Mouse (Mus musculus) heart, embryonic 13.5 days (tissue): ENCODE results near the gene Glis3. TPM values are rescaled to one million over a fixed set of nuclear protein-coding genes. Genes with fewer than 3 reads are reported as not detected.

Experiments used
- ATAC-seq: fragments of 200-750 bp; cut with Nextera tagmentation; 2 replicates; pipeline ENCODE4 v1.8.0; 2017; ENCODE audit warnings: moderate TSS enrichment; ENCODE audit not compliant: insufficient number of reproducible peaks, low FRiP score, low TSS enrichment; ENCODE audit errors: extremely low read depth
- H3K27ac ChIP-seq: fragments of 300-500 bp; sonication (generic); replicated peaks from 2 replicates; pipeline ENCODE4 v1.5.1; 2015; ENCODE audit warnings: moderate library complexity, mild to moderate bottlenecking, inconsistent platforms
- H3K27me3 ChIP-seq: fragments of 300-500 bp; sonication (generic); replicated peaks from 2 replicates; pipeline ENCODE4 v1.6.1; 2015; ENCODE audit warnings: mild to moderate bottlenecking, inconsistent platforms
- H3K36me3 ChIP-seq: fragments of 300-500 bp; sonication (generic); 2 replicates; pipeline ENCODE4 v1.6.1; 2015; ENCODE audit warnings: mild to moderate bottlenecking, inconsistent platforms
- H3K4me1 ChIP-seq: fragments of 300-500 bp; sonication (generic); 2 replicates; pipeline ENCODE4 v1.6.1; 2015; ENCODE audit warnings: inconsistent platforms
- H3K4me2 ChIP-seq: fragments of 300-500 bp; sonication (generic); 2 replicates; pipeline ENCODE4 v1.6.1; 2015; ENCODE audit warnings: inconsistent platforms, mild to moderate bottlenecking, moderate library complexity
- H3K4me3 ChIP-seq: fragments of 300-500 bp; sonication (generic); 2 replicates; pipeline ENCODE4 v1.5.1; 2015; ENCODE audit warnings: moderate library complexity, mild to moderate bottlenecking, inconsistent platforms
- H3K9ac ChIP-seq: fragments of 300-500 bp; sonication (generic); 2 replicates; pipeline ENCODE4 v1.6.1; 2015; ENCODE audit warnings: inconsistent platforms, mild to moderate bottlenecking, moderate library complexity
- H3K9me3 ChIP-seq: fragments of 300-500 bp; sonication (generic); 2 replicates; pipeline ENCODE4 v1.6.1; 2016; ENCODE audit warnings: inconsistent platforms
- WGBS: fragments of 180-500 bp; shearing (Covaris S2); methylation state at CpG from one replicate; pipeline ENCODE4 v1.1.7; 2015; ENCODE audit warnings: mixed read lengths; 5-methylcytosine and 5-hydroxymethylcytosine counted together
- polyA plus RNA-seq: library from polyadenylated mRNA; unstranded; fragments of >200 nt; fragmentation: Nextera tagmentation; extraction: Ambion mirVana; gene quantifications from 2 replicates; pipeline ENCODE4 v1.2.1, GENCODE M21; 2015

Glis3 gene
- polyA plus RNA-seq, 1 experiment from 2014 or later: 1.1 TPM

DNA sequence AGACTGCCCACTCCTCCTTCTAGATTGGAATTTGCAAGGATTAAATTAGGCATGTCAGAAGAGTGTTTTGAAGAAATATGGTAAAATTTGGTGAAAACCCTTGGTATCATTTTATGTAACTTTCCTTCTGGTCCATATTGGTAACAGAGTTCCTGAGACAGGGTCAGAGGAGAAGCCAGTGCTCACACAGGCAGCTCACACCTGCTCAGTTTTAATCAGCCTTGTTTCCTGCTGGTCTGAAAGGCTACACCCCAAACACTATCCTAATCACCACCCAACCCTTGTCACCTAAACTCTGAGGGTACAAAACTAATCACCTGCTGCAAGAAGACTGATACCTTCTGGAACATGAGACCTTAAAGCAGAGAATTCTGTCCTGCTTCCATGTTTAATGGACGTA lies 168.0 kb downstream of the Glis3 start:
- Histone ChIP-seq H3K4me3 (no peak overlapping the region), H3K36me3 (no peaks in the 10 kb centered on the region), H3K27me3 (no peaks in the 10 kb centered on the region), H3K9me3 (no peaks in the 10 kb centered on the region), H3K27ac (no peak overlapping the region), H3K4me2 (no peak overlapping the region), H3K4me1 (no peaks in the 10 kb centered on the region), H3K9ac (no peak overlapping the region)
- ATAC-seq: no peak
- 88% methylated on average over 1 of the region's 1 CpGs for WGBS

DNA sequence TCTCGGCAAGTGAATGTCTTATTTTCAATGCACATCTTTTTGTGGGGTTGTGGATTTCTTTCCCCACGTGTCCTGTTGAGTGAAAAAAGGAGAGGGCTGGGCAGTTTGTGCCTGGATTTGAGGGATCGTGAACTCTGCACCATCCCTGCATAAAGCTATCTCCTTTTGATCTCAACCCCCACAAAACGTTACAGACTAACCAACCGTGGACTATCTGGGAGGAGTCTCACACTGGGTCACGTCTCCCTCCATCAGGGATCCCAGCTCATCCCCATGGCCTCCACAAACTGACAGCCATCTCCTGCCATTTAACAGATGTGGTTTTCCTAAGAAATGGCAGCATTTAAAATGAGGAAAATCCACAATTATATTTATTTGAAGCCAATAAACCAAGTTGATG lies 174.5 kb downstream of the Glis3 start:
- ATAC-seq: no peak
- no peaks in the 10 kb centered on the region for H3K9me3 ChIP-seq
- 0 out of 2 replicates have a peak, but pooled peaks cover 10% of the 10 kb centered on the region for H3K4me1 ChIP-seq
- no peak overlapping the region for H3K4me2 ChIP-seq
- no peaks in the 10 kb centered on the region for H3K27me3 ChIP-seq
- no peak overlapping the region for H3K9ac ChIP-seq
- no peak overlapping the region for H3K27ac ChIP-seq
- no peak overlapping the region for H3K4me3 ChIP-seq
- H3K36me3 ChIP-seq: no peaks in the 10 kb centered on the region
- WGBS: 64% methylated on average over 6 of the region's 6 CpGs

DNA sequence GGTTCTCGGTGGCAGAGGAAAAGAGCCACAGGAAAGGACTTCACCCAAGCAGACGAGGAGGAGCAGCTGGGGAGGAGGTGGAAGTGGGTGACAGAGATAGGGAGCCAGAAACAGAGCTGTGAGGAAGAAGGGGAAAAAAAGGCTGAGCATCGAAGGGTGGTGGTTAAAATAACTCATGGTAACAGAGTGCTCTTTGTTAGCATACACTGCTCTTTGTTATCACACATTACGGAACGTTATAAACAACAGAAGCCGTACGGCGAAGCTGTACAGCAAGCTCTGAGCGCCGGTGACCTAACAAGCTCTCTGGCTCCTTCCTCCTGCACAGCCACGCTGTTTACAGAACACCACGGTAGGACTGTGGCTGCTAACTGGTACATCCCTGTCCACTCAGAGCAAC lies 176.9 kb downstream of the Glis3 start:
- Histone ChIP-seq H3K4me1 (0 out of 2 replicates have a peak, but pooled peaks cover 10% of the 10 kb centered on the region), H3K27me3 (no peaks in the 10 kb centered on the region), H3K4me2 (no peak overlapping the region), H3K9ac (no peak overlapping the region), H3K4me3 (no peak overlapping the region), H3K36me3 (no peaks in the 10 kb centered on the region), H3K9me3 (no peaks in the 10 kb centered on the region), H3K27ac (no peak overlapping the region)
- ATAC-seq: no peak
- WGBS: 51% methylated on average over 12 of the region's 12 CpGs

DNA sequence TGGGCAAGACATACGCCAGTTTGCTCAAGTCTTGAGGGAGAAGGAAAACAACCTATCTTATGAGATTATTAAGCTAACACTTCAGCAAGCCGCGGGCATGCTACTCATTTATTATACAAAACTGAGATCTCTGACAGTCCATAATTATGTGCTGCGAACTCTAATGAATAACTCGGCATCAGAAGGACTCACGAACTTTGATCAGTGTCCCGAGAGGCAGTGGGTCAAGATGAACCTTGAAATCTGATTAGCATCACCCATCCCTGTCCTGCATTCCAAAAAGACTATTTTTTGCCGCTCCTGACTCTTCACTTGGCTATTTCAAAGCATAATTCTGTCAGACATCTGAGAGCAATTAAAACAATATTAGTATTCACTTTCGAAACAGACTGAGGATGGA lies 178.9 kb downstream of the Glis3 start:
- ATAC-seq: no peak
- no peak overlapping the region for H3K4me2 ChIP-seq
- H3K27me3 ChIP-seq: no peaks in the 10 kb centered on the region
- no peak overlapping the region for H3K27ac ChIP-seq
- H3K9me3 ChIP-seq: no peaks in the 10 kb centered on the region
- H3K4me3 ChIP-seq: no peak overlapping the region
- H3K9ac ChIP-seq: no peak overlapping the region
- H3K36me3 ChIP-seq: no peaks in the 10 kb centered on the region
- 82% methylated on average over 9 of the region's 9 CpGs for WGBS
- peaks cover 16% of the 10 kb centered on the region for H3K4me1 ChIP-seq

DNA sequence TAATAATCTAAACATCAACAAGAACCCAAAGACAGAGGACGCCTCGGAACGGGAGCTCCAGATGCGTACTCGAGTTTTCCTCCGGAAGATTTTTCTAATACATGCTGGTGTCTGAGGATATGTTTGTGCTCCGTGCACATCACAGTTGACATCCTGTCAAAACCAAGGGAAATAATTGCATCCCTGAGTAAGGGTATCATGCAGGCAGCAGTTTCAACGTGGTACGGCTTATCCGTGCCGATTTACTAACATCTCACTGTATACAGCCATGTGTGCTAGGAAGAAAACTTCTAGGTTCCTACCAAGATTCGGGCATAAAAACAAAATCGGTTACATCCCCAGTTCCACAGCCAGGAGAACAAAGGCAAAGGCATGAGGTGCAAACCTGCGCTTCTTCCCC lies 179.4 kb downstream of the Glis3 start:
- Histone ChIP-seq H3K27me3 (no peaks in the 10 kb centered on the region), H3K4me1 (peaks cover 18% of the 10 kb centered on the region), H3K36me3 (no peaks in the 10 kb centered on the region), H3K4me2 (no peak overlapping the region), H3K4me3 (no peak overlapping the region), H3K9ac (no peak overlapping the region), H3K27ac (no peak overlapping the region), H3K9me3 (no peaks in the 10 kb centered on the region)
- WGBS: 84% methylated on average over 14 of the region's 14 CpGs
- ATAC-seq: no peak

DNA sequence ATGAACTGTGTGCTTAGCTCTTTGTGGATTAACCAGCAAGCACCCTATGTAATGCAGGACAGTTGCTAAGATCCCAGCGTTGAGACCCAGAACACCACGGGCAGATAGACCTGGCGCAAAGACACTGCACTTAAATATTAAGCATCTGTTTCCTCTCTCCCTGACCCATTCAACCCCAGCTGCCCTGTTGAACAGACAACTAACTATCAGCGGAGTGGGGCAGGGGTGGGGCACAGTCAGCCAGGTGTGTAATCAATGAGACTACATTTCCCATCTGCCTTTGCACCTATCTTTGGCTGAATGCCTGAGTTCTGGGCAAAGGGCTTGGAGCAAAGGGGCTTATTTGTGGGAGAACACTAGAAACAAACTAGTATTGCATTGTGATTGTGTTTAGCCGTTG lies 180.1 kb downstream of the Glis3 start:
- 82% methylated on average over 5 of the region's 5 CpGs for WGBS
- Histone ChIP-seq H3K9ac (no peak overlapping the region), H3K36me3 (no peaks in the 10 kb centered on the region), H3K4me2 (no peak overlapping the region), H3K4me1 (peaks cover 18% of the 10 kb centered on the region), H3K27me3 (no peaks in the 10 kb centered on the region), H3K27ac (no peak overlapping the region), H3K9me3 (no peaks in the 10 kb centered on the region), H3K4me3 (no peak overlapping the region)
- ATAC-seq: no peak

DNA sequence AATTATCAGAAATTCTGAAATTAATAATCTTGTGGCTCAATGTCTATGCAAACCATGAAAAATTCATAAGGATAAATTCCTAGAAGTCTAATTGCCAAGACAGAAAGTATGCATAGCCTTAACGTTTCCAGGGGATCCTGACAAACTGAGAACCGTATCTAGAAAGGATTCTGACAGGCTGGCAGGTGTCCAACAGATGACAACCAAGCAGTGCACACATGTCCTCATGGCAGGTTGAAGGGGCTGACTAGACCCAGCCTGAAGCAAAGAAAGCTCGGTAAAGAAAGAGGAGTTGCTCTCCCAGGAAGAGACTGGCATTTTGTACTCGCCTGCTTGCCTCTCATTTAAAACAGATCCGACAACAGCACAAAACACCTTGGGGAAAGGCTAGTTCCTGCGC lies 184.0 kb downstream of the Glis3 start:
- no peaks in the 10 kb centered on the region for H3K27me3 ChIP-seq
- no peak overlapping the region for H3K27ac ChIP-seq
- no peaks in the 10 kb centered on the region for H3K9me3 ChIP-seq
- peaks cover 8% of the 10 kb centered on the region for H3K4me1 ChIP-seq
- H3K4me2 ChIP-seq: no peak overlapping the region
- 38% methylated on average over 6 of the region's 6 CpGs for WGBS
- H3K9ac ChIP-seq: no peak overlapping the region
- no peak for ATAC-seq
- H3K4me3 ChIP-seq: no peak overlapping the region
- H3K36me3 ChIP-seq: no peaks in the 10 kb centered on the region

DNA sequence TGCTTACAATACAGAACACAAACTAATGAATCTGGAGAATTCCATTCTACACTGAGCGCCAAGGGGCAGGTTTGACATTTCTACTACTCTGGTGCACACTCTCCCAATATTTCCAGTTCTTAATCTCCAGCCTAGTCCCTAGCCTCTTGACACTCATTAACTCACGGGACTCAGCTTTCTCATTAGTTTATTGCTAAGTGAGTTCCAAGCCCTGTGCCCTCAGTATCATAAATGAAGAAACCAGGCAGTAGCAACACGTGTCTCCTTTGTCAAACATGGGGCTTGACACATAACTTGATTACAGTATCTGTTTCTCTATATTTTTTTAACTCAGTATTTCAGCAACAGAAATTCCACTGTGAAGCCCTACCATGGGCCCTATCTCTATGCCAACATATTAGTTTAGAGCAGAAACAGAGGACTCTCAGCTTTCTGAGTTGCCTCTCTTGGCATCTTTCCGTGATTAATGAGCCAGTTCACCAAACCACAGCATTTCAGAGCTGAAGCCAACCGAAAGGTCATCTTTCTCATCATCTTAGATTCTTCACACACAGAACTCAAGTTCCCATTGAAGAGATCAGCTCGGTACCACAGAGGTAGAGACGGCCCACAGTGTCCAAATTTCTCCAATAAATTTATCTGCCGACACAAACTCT lies 186.1 kb downstream of the Glis3 start:
- WGBS: 75% methylated on average over 8 of the region's 8 CpGs
- no peaks in the 10 kb centered on the region for H3K36me3 ChIP-seq
- no peak for ATAC-seq

DNA sequence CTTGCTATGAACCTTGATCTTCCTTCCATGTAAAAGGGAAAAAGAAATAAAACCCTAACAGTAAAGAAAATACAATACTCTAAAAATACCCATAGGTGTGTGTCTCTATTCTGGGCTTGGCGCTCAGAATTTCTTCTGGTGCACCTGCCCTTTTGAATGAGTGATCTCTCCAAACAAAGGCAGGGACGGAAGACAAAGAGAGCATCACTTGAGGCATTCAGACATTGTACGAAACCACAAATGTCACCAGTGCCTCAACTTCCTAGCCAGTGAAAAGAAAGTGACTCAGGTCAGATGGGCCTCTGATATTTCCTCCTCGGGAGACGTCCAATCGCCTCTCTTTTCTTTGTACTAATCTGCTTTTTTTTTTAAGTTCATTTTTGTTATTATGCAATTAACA lies 201.8 kb downstream of the Glis3 start:
- Histone ChIP-seq H3K9me3 (no peaks in the 10 kb centered on the region), H3K36me3 (no peaks in the 10 kb centered on the region), H3K4me3 (no peak overlapping the region), H3K4me1 (no peaks in the 10 kb centered on the region), H3K27me3 (no peaks in the 10 kb centered on the region), H3K9ac (no peak overlapping the region), H3K4me2 (no peak overlapping the region), H3K27ac (no peak overlapping the region)
- ATAC-seq: no peak
- 88% methylated on average over 6 of the region's 6 CpGs for WGBS

More for the DNA sequence above, 186.1 kb downstream of the Glis3 start:
- Histone ChIP-seq H3K9ac (no peak overlapping the region), H3K4me1 (peaks cover 8% of the 10 kb centered on the region), H3K27me3 (no peaks in the 10 kb centered on the region), H3K9me3 (no peaks in the 10 kb centered on the region), H3K4me3 (no peak overlapping the region), H3K4me2 (no peak overlapping the region), H3K27ac (no peak overlapping the region)

DNA sequence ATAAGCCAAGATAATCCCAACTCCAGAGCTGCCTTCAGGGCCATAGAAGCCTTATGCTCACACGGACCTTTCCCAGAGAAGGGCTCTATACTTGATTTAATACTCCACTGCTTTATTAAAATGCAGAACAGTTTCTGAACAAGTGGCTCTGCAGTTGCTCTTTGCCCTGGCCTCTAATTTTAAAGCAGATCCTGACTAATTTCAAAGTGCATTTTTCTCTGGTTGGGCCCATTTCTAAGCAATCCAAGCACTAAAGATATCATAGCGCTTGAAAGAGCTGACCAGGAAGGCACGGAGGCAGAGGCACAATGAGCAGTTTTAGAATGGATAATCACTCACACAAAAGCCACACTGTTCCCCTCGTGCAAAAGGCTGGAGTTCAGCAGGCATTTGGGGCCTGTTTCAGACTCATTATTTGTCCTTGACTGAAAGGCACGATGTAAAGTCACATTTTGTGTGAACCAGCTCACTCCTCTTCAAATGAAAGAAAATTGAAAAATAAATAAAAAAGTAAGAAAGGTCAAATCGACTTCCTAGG lies 202.5 kb downstream of the Glis3 start:
- H3K4me2 ChIP-seq: no peak overlapping the region
- WGBS: 49% methylated on average over 6 of the region's 6 CpGs
- H3K27ac ChIP-seq: no peak overlapping the region
- no peaks in the 10 kb centered on the region for H3K27me3 ChIP-seq
- H3K4me1 ChIP-seq: no peaks in the 10 kb centered on the region
- ATAC-seq: no peak
- no peak overlapping the region for H3K4me3 ChIP-seq
- no peaks in the 10 kb centered on the region for H3K36me3 ChIP-seq
- H3K9me3 ChIP-seq: no peaks in the 10 kb centered on the region
- no peak overlapping the region for H3K9ac ChIP-seq

DNA sequence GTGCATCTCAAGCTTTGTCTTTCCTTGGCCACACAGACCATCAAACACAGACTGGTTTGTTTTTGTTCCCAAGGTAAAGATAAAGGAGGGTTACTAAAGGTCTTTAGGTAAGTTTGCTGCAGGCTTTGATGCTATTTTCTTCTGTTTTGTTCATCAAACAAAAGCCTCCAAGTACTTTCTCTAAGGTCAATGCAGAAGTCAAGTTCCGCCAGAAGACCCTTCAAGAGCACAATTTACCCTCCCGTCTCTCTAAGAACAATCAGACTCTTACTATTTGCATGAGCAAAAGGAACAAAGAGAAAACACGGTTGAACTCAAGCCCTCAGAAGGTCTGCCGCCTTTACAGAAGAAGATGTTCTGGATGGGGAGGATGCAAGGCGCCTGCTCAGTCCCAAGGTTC lies 206.3 kb downstream of the Glis3 start:
- no peaks in the 10 kb centered on the region for H3K9me3 ChIP-seq
- WGBS: 80% methylated on average over 5 of the region's 5 CpGs
- no peak overlapping the region for H3K27ac ChIP-seq

DNA sequence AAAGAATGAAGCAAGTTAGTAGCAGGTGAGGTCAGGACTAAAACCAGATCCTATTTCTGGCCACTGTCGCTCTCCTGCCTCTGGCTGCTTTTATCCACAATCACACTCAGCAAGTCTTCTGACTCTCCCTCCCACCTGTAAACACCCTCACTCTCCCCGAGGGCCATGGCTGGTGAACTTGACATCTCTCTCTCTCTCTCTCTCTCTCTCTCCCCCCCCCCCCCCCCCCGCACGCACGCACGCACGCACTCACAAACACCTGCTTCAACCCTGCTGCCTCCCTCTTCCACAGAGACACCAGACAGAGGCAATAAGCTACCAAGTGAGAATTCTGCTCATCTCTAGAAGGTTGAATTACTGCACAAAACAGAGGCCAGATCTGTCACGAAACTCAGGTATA lies 208.7 kb downstream of the Glis3 start:
- ATAC-seq: no peak

More for the DNA sequence above, 206.3 kb downstream of the Glis3 start:
- H3K9ac ChIP-seq: no peak overlapping the region
- H3K36me3 ChIP-seq: no peaks in the 10 kb centered on the region
- no peak overlapping the region for H3K4me3 ChIP-seq
- no peaks in the 10 kb centered on the region for H3K27me3 ChIP-seq
- H3K4me2 ChIP-seq: no peak overlapping the region
- H3K4me1 ChIP-seq: peaks cover 4% of the 10 kb centered on the region; the same call in 1 of the 2 replicates
- ATAC-seq: no peak

More for the DNA sequence above, 208.7 kb downstream of the Glis3 start:
- Histone ChIP-seq H3K4me2 (no peak overlapping the region), H3K27ac (no peak overlapping the region), H3K4me3 (no peak overlapping the region), H3K27me3 (no peaks in the 10 kb centered on the region), H3K9ac (no peak overlapping the region), H3K4me1 (peaks cover 16% of the 10 kb centered on the region), H3K36me3 (no peaks in the 10 kb centered on the region), H3K9me3 (no peaks in the 10 kb centered on the region)
- 43% methylated on average over 5 of the region's 8 CpGs for WGBS
